Mouse (Mus musculus): ENCODE measurements around the gene Ift81.

DNA sequence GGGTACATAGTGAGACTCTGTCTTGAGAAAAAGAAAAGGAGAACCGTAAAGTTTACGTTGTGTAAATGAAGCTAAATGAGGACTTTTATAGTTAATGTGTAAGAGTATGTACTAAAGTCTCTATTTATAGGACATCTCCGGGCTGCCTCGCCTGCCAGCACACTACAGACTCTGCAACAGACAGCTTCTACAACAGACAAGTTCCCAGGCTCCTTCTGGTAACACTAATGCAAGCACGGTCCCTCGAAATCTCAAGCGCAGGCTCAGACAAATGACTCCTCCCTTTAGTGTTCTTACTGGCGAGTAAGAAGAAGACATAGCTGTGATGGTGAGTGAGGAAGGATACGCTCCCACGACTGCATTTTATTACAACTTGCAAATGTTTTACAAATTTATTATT lies 56.2 kb downstream of the Ift81 start:
- TF ChIP-seq CTCF (IDR thresholded peaks at IDR 0.05; ENCODE audit: borderline replicate concordance, insufficient read depth, low read length), result no peak
- TF ChIP-seq POLR2A (IDR thresholded peaks at IDR 0.05; ENCODE audit: low read depth, low read length), result no peak

Data from embryonic fibroblast, embryonic 13.5 days (primary cell).